Mouse (Mus musculus): ENCODE measurements around the gene Hist3h2a. TPM values are rescaled to one million over a fixed set of nuclear protein-coding genes. Genes with fewer than 3 reads are reported as not detected.
A peak's percentile ranks its signal among the peaks of the same experiment; 100 is the strongest.
"Not testable (repeated sequence)": the region's sequence is repeated elsewhere in the genome, so short reads cannot be mapped to it uniquely, and the experiment has no call there.

Hist3h2a gene
- polyA plus RNA-seq, 1 experiment from 2014 or later = 36.4 TPM

DNA sequence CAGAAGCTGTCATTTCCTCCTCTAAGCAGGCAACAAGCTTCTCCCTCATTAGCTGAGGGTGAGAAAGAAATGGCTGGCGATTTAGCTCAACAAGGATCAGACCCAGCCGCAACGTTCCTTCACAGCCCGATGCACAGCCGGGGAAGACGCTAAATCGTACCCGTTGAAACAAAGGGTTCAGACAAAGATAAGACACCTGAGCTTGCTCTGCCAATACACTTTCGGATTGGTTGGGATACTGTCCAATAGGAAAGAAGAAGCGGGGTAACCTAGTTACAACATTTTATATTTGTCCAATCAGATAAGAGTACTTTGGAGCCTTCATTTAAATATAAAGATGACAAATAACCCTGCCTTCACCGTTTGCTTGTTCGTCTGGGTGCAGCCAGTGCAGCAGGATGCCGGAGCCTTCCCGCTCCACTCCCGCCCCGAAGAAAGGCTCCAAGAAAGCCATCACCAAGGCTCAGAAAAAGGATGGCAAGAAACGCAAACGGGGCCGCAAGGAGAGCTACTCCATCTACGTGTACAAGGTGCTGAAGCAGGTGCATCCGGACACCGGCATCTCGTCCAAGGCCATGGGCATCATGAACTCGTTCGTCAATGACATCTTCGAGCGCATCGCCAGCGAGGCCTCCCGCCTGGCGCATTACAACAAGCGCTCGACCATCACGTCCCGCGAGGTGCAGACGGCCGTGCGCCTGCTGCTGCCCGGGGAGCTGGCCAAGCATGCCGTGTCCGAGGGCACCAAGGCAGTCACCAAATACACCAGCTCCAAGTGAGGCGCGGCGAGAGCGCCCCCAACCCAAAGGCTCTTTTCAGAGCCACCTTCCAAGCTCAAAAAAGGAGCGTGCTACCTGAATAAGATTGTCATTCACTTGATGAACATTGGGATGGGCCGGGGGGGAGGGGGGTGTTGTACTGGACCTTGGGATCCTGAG lies 5.7 kb upstream of the Hist3h2a start, which contains the start of gene Hist3h2ba:
Gene Hist3h2ba, plus strand, starts transcription at position 379 of the 938 bp plus-strand sequence.
- peak within 1 kb of the TSS; percentile 64 for H3K9ac ChIP-seq
- no peaks in the 10 kb centered on the region for H3K9me3 ChIP-seq (replicated peaks)
- WGBS = under 1% methylated on average over 48 of the region's 48 CpGs
- H3K36me3 ChIP-seq = no peaks in the 10 kb centered on the region
- H3K4me1 ChIP-seq = peaks cover 31% of the 10 kb centered on the region
- peak within 1 kb of the TSS; percentile 54 for H3K4me3 ChIP-seq (replicated peaks)
- H3K27ac ChIP-seq = peak within 1 kb of the TSS; percentile 97
- peak within 1 kb of the TSS; percentile 74 for H3K4me2 ChIP-seq
- ATAC-seq (replicated peaks; ENCODE audit: low FRiP score) = peak; percentile 90
- H3K27me3 ChIP-seq = peaks cover 3% of the 10 kb centered on the region; the same call in 1 of the 2 replicates

DNA sequence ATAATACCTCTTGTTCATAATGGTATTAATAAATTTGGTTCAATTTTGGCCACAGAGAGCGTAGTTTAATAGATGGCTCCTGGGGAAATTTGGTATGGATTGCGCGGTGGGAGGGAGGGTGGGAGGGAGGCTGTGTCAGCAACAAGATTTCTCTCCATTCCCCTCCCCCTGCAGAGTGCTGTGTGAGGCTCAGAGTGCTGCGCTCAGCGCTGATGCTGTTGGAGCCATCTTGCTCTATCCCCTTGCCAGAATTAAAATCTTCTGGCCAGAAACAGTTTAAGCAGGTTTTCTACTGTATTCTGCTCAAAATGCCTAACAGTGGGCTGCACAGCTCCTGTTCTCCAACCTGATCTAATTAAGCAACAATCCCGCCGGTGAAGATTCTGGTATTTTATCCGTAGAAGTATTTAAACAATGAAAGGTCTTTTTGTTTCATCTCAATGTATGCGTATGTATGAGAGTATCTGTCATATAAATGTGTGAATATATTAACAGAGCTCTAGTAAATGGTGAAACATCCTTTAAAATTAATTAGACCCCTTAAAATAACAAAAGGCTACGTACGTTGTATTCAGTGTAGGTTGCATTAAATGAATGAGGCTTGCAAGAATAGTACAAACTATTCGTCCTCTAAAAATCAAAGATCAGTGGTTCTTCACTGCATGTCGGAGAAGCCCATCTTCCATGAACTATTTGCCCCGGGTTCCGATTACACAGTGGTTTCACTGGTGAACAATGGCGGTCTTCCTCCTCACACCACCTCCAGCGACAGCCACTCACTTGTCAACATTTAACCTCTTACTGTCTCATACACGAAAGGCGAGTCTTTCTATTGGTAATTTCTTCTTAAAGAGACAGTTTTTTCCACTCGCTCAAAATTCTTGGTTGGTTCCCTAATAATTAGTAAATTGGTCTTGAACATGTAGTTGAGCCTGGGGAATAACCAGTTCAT lies 4.7 kb upstream of the Hist3h2a start:
- Histone ChIP-seq H3K9me3 (replicated peaks) (no peaks in the 10 kb centered on the region), H3K27me3 (peaks cover 3% of the 10 kb centered on the region; the same call in 1 of the 2 replicates), H3K4me2 (peak overlapping the region; percentile 74), H3K9ac (peak overlapping the region; percentile 64), H3K27ac (peak overlapping the region; percentile 97), H3K4me3 (replicated peaks) (peak overlapping the region; percentile 54), H3K36me3 (no peaks in the 10 kb centered on the region), H3K4me1 (peaks cover 25% of the 10 kb centered on the region)
- ATAC-seq (replicated peaks; ENCODE audit: low FRiP score) = peak; percentile 61
- WGBS = 8% methylated on average over 20 of the region's 20 CpGs

DNA sequence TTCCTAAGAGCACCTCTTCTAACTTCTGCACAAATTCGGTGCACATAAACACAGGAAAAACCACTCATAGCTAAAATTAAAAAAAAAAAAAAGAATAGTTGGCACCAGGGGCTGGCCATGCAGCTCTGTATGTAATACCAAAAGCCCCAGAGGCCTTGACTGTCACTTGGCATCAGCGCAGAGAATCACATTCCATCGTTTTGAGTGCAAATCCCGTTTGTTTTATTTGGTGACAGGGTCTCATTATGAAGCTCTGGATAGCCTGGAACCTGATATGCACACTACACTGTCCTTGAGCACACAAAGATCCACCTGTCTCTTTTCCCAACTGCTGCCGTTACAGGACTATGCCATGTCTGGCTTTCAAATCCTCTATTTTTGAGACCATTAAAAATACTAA lies 3.3 kb upstream of the Hist3h2a start:
- 70% methylated on average over 5 of the region's 5 CpGs for WGBS
- Histone ChIP-seq H3K4me2 (no peak overlapping the region), H3K9ac (no peak overlapping the region), H3K4me3 (replicated peaks) (no peak overlapping the region), H3K4me1 (peaks cover 26% of the 10 kb centered on the region), H3K36me3 (no peaks in the 10 kb centered on the region), H3K27ac (no peak overlapping the region), H3K27me3 (peaks cover 2% of the 10 kb centered on the region; the same call in 1 of the 2 replicates), H3K9me3 (replicated peaks) (no peaks in the 10 kb centered on the region)
- ATAC-seq (replicated peaks; ENCODE audit: low FRiP score) = no peak

DNA sequence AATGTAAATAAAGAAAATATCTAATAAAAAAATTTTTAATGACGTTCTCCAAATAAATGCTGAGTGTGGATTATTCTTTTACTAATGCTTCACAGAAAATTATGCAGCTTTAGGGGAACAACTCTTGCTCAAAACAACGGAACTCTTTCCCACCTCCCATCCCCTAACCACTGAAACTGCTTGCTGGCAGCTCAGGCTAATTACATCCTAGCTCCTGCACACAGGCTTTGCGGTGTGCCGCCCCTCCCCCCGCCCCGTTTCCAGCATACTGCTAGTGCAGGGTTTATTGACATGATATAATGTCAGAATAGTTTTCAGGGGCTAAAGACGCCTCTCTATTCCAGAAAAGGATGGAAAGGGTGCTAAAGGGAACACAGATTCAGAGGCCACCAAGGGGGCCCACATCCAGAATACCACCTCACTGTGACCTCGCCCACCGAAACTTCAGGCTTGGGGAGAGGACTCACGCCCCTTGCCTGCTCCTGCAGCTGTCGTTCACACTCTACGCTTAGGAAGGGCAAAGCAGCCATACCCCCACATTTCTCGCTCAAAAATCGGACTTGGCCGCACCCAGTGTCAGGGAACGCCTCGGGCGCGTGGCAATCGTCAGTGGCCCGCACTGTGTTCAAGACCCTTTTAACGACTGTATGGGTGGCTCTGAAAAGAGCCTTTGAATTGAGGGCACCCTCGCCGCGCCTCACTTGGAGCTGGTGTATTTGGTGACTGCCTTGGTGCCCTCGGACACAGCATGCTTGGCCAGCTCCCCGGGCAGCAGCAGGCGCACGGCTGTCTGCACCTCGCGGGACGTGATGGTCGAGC lies 925 bp upstream of the Hist3h2a start:
- under 1% methylated on average over 33 of the region's 33 CpGs for WGBS
- peaks cover 34% of the 10 kb centered on the region for H3K4me1 ChIP-seq
- peak; percentile 27 for ATAC-seq (replicated peaks; ENCODE audit: low FRiP score)
- H3K27me3 ChIP-seq = no peaks in the 10 kb centered on the region; the same call in 1 of the 2 replicates
- H3K4me3 ChIP-seq (replicated peaks) = peak overlapping the region; percentile 66
- H3K9me3 ChIP-seq (replicated peaks) = no peaks in the 10 kb centered on the region
- peaks cover 20% of the 10 kb centered on the region for H3K36me3 ChIP-seq
- peak overlapping the region; percentile 100 for H3K27ac ChIP-seq
- peak overlapping the region; percentile 91 for H3K4me2 ChIP-seq
- peak overlapping the region; percentile 72 for H3K9ac ChIP-seq

DNA sequence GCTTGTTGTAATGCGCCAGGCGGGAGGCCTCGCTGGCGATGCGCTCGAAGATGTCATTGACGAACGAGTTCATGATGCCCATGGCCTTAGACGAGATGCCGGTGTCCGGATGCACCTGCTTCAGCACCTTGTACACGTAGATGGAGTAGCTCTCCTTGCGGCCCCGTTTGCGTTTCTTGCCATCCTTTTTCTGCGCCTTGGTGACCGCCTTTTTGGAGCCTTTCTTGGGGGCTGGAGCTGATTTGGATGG lies 390 bp upstream of the Hist3h2a start:
- not testable (repeated sequence) for H3K9me3 ChIP-seq (replicated peaks); H3K27me3 ChIP-seq; ATAC-seq (replicated peaks; ENCODE audit: low FRiP score)
- H3K27ac ChIP-seq = peak overlapping the region; percentile 100
- WGBS = under 1% methylated on average over 17 of the region's 17 CpGs
- H3K4me2 ChIP-seq = peak overlapping the region; percentile 91
- peak overlapping the region; percentile 66 for H3K4me3 ChIP-seq (replicated peaks)
- H3K4me1 ChIP-seq = peaks cover 34% of the 10 kb centered on the region
- H3K9ac ChIP-seq = peak overlapping the region; percentile 72
- peaks cover 20% of the 10 kb centered on the region for H3K36me3 ChIP-seq

DNA sequence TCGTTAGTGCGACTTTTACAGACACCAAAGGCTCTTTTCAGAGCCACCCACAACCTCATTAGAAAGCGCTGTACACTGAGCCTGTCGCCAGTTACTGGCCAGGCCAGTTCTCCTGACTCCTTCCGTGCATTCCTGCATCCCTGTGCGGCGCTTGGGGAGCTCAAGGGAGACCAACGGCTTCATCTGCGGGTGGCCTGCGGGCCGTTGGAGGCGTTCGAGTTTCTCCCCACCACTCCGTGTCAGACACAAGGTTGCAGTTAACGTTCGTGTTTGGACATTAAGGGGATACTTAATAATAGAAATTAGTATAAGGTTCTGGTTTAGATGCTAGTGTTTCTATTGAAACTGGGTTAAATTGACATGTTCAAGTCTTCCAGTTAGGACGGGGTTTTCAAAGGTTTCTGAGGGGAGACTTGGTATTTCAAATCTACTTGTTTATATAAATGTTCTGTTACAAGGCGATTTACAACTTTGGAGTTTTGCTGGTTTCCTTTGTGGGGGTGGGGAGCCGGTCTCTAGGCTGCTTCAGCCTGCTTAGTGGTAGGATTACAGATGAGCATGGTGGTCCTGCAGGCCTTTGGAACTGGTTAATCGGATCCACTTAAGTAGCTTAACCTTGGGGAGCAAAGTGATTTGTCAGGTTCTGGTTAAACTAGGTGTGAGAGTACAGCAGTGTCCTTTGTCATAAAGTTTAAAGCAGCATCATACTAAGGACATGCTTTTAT lies 820 bp downstream of the Hist3h2a start:
- Histone ChIP-seq H3K27ac (peak overlapping the region; percentile 100), H3K36me3 (peaks cover 20% of the 10 kb centered on the region), H3K27me3 (no peaks in the 10 kb centered on the region; the same call in 1 of the 2 replicates), H3K9ac (peak overlapping the region; percentile 77), H3K4me1 (peaks cover 42% of the 10 kb centered on the region), H3K4me2 (peak overlapping the region; percentile 91), H3K4me3 (replicated peaks) (peak overlapping the region; percentile 66), H3K9me3 (replicated peaks) (no peaks in the 10 kb centered on the region)
- ATAC-seq (replicated peaks; ENCODE audit: low FRiP score) = peak; percentile 42
- under 1% methylated on average over 20 of the region's 20 CpGs for WGBS

DNA sequence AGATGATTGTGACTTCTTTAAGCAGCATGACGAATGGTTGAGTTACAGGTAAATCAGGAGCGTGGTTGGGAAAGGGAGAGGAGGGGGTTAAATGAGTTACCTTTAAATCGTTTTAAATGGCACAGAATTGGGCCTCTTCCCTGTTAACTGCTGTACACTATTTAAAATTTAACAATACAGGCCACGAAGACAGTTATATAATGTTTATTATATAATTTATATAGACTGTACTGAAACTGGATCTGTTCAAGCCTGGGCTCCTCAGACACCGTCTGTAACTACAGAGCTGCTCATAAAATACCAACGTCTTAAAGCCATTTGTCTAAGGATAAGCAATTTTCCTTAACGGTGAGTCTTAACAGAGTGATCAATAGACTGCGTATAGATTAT lies 1.4 kb downstream of the Hist3h2a start:
- WGBS = 23% methylated on average over 8 of the region's 8 CpGs
- peak overlapping the region; percentile 91 for H3K4me2 ChIP-seq
- H3K27ac ChIP-seq = peak overlapping the region; percentile 100

DNA sequence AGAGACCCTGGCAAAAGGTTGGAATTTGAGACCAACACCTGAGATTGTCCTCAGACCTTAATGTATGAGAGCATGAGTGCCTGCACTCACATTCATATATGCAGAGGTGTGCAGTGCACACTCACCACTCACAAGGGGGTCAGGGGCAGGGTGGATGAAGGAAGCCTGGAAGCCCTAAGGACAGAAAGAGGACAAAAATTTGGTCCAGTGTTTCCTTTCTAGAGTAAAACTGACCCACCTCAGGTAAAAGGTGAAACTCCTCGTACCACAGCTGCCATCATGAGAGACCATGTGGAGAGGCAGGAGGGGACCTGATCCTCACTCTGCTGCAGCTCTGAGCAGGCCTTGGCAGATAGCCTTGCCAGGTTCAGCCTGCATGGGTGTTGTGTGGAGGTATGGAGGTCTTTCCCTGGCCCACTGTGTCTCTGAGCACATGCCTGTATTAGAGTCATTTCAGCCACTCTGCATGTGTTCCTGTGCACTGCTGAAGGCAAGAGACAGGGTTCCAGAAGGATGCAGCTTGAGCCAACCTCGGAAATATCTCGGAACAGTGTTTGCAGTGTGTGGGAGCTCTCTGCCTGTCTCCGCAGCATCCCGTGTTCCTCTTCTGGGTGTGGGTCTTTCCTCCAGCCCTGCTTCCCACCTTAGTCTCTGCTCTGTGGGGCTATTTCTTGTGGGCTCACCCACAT lies 2.9 kb downstream of the Hist3h2a start:
- Histone ChIP-seq H3K9ac (peak overlapping the region; percentile 77), H3K27ac (no peak overlapping the region), H3K36me3 (peaks cover 20% of the 10 kb centered on the region), H3K4me3 (replicated peaks) (peak overlapping the region; percentile 66), H3K9me3 (replicated peaks) (peaks cover 4% of the 10 kb centered on the region; the same call in 1 of the 2 replicates), H3K27me3 (peaks cover 13% of the 10 kb centered on the region; the same call in 1 of the 2 replicates), H3K4me1 (peaks cover 42% of the 10 kb centered on the region), H3K4me2 (peak overlapping the region; percentile 91)
- no peak for ATAC-seq (replicated peaks; ENCODE audit: low FRiP score)
- WGBS = 77% methylated on average over 5 of the region's 5 CpGs

More for the DNA sequence above, 1.4 kb downstream of the Hist3h2a start:
- no peaks in the 10 kb centered on the region; the same call in 1 of the 2 replicates for H3K27me3 ChIP-seq
- H3K9me3 ChIP-seq (replicated peaks) = no peaks in the 10 kb centered on the region
- ATAC-seq (replicated peaks; ENCODE audit: low FRiP score) = no peak
- peaks cover 42% of the 10 kb centered on the region for H3K4me1 ChIP-seq
- peaks cover 20% of the 10 kb centered on the region for H3K36me3 ChIP-seq
- H3K9ac ChIP-seq = peak overlapping the region; percentile 77
- peak overlapping the region; percentile 66 for H3K4me3 ChIP-seq (replicated peaks)

DNA sequence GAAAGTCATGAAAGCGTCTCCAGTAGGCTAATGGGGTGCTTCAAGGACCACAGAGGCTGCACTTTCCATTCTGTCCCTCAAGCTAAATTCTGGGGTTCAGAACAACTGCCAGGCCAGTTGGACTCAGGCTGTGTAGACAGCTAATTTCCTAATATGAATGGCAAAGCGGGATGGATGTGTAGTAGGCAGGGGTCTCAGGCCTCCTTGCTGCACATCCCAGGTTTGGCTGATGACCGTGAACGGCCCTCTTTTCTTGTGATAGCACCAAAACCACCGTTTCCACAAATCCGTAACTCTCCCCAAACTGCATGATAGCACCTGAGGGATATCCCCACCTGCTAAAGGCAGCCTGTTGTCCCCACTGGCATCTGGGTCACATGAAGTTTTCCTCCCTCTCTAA lies 4.1 kb downstream of the Hist3h2a start:
- Histone ChIP-seq H3K27ac (no peak overlapping the region), H3K4me2 (peak overlapping the region; percentile 5; the same call in 1 of the 2 replicates), H3K36me3 (peaks cover 20% of the 10 kb centered on the region), H3K4me1 (peaks cover 39% of the 10 kb centered on the region), H3K27me3 (peaks cover 22% of the 10 kb centered on the region; the same call in 1 of the 2 replicates), H3K9ac (no peak overlapping the region), H3K4me3 (replicated peaks) (no peak overlapping the region), H3K9me3 (replicated peaks) (peaks cover 4% of the 10 kb centered on the region; the same call in 1 of the 2 replicates)
- WGBS = 85% methylated on average over 6 of the region's 6 CpGs
- no peak for ATAC-seq (replicated peaks; ENCODE audit: low FRiP score)

DNA sequence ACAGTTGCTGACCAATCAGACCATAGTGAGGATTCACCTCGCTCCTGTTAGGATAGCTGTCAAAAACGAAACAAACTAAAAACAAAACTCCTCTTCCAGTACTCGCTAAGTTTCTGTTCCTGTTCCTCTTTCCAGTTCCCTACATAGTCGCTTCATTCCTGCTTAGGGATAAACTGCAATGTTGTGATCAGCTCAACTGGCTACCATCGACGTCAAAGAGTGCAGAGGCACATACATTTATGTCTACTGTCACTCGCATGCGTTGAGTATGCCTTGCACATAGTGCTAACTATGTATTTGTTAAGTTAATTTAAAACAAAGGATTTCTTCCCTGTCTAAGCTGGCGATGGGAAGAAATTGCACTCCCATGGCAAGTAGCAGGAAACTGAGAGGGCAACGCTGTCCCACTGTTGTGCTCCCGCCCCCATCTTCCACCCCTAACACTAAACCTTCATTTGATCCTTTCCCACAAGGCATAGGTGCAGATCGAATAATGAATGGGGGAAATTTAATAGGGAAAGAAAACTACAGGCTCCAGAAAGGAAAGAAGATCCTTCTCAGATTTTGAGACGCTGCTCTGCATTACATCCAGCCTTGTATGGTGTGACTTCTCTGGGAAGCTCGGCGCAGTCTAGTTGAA lies 4.8 kb downstream of the Hist3h2a start:
- 32% methylated on average over 15 of the region's 15 CpGs for WGBS
- Histone ChIP-seq H3K27me3 (peaks cover 26% of the 10 kb centered on the region; the same call in 1 of the 2 replicates), H3K9ac (peak overlapping the region; percentile 46; the same call in 1 of the 2 replicates), H3K27ac (peak overlapping the region; percentile 70), H3K9me3 (replicated peaks) (peaks cover 4% of the 10 kb centered on the region; the same call in 1 of the 2 replicates), H3K4me2 (peak overlapping the region; percentile 91), H3K4me1 (peaks cover 38% of the 10 kb centered on the region), H3K4me3 (replicated peaks) (peak overlapping the region; percentile 53), H3K36me3 (peaks cover 20% of the 10 kb centered on the region)
- no peak for ATAC-seq (replicated peaks; ENCODE audit: low FRiP score)

All from kidney, embryonic 15.5 days (tissue).